Mouse (Mus musculus) cortical plate, adult 2 months (tissue): ENCODE measurements around the gene Nnat.

Source experiments
- CTCF ChIP-seq: fragments of 200-500 bp; IDR thresholded peaks from 2 replicates; pipeline ENCODE4 v1.5.1; 2011; ENCODE audit warnings: mild to moderate bottlenecking, control low read depth, low read length; ENCODE audit not compliant: insufficient read depth; ENCODE audit errors: extremely low read depth
- POLR2A ChIP-seq: fragments of 200-500 bp; IDR thresholded peaks from 2 replicates; pipeline ENCODE4 v1.6.1; 2011; ENCODE audit warnings: mild to moderate bottlenecking, low read length, control low read depth; ENCODE audit not compliant: insufficient read depth; ENCODE audit errors: extremely low read depth

- TF ChIP-seq POLR2A (no peak), CTCF (no peak)
Measured at GRCm38 (mm10) chr2:157544333-157544888, 15.5 kb upstream of the Nnat start.
